Comparison of ENCODE assay signal across 14 mouse cellular contexts in the genomic region with DNA sequence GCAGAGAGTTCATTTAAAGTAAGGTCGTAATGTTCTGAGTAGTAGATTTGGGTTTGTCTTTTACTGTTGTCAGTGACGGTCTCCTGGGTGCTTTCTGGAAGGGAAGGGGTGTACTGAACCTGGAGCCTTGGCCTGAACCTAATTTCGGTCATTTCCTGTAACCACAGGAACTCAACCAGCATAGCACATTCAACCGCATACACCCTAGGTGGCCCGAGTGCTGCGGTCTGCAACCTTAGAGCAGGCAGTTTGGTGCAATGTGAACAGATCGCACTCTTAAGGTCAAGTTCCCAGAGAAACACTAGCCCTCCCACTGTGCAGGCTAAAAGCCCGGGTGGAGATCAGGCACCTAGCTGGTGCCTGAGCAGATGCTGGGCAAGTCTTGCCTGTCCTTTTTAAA.
A peak's percentile ranks its signal among the peaks of the same experiment; 100 is the strongest.
DNase-seq lines count a peak whose midpoint lies in the region; ATAC-seq and TF ChIP-seq lines count a peak whose summit lies in the region.
"Had no signal": no experiment of that assay in that cellular context is flagged by ENCODE, and none has a peak within 500 bp of the region (broad histone marks: within the 10 kb centered on the region; RNA-seq: fewer than 3 reads in every experiment).

No protein-coding gene starts in this region.

- H3K27ac ChIP-seq in forebrain, embryonic 11.5 days (ENCODE audit: low read depth, low read length), result peak overlapping the region; percentile 12; the same call in 1 of the 2 replicates
- no peak overlapping the region for H3K27ac ChIP-seq in forebrain, embryonic 12.5 days
- H3K27ac ChIP-seq in ES-E14 (ENCODE audit: insufficient read depth, low read depth, low read length, poor library complexity, severe bottlenecking), result no peak overlapping the region
- peak overlapping the region; percentile 18; the same call in 1 of the 2 replicates for H3K27ac ChIP-seq in limb, embryonic 12.5 days

- H3K27me3 ChIP-seq in forebrain, embryonic 11.5 days (ENCODE audit: control insufficient read depth, insufficient read depth, low read length), result no peaks in the 10 kb centered on the region
- H3K27me3 ChIP-seq in forebrain, embryonic 12.5 days, result no peaks in the 10 kb centered on the region
- H3K27me3 ChIP-seq in limb, embryonic 12.5 days, result no peaks in the 10 kb centered on the region

- no peak for ATAC-seq in forebrain, embryonic 11.5 days (replicated peaks; ENCODE audit: low FRiP score)
- ATAC-seq in forebrain, embryonic 12.5 days (ENCODE audit: low FRiP score), result no peak
- peak; percentile 56 for ATAC-seq in common myeloid progenitor, adult 5-6 weeks (replicated peaks; ENCODE audit: low read depth, poor library complexity, severe bottlenecking)
- no peak for ATAC-seq in limb, embryonic 12.5 days (ENCODE audit: insufficient number of reproducible peaks, insufficient read depth, low FRiP score, low TSS enrichment, low read depth)
- ATAC-seq in inflammation-experienced regulatory T-cells, adult 6 months, result no peak
- ATAC-seq: lung, postnatal 0 days had no signal

- no peak overlapping the region for H3K4me2 ChIP-seq in forebrain, embryonic 11.5 days (ENCODE audit: low read depth, low read length, severe bottlenecking)
- no peak overlapping the region for H3K4me2 ChIP-seq in forebrain, embryonic 12.5 days
- H3K4me2 ChIP-seq in limb, embryonic 12.5 days, result no peak overlapping the region

- no peaks in the 10 kb centered on the region for H3K9me3 ChIP-seq in forebrain, embryonic 11.5 days (ENCODE audit: control insufficient read depth, low read length)
- H3K9me3 ChIP-seq in forebrain, embryonic 12.5 days, result no peaks in the 10 kb centered on the region
- no peaks in the 10 kb centered on the region for H3K9me3 ChIP-seq in ES-E14 (ENCODE audit: control insufficient read depth, insufficient read depth, low read depth, low read length)
- H3K9me3 ChIP-seq in limb, embryonic 12.5 days, result no peaks in the 10 kb centered on the region

- in situ Hi-C loops in ES-E14 (cut with MboI; ENCODE audit: low sequenced_read_pairs in 2 of 2, unreplicated experiment in 2 of 2), result no loop called here

- WGBS in forebrain, embryonic 11.5 days, result 60% methylated on average over 8 of the region's 8 CpGs
- 68% methylated on average over 8 of the region's 8 CpGs for WGBS in forebrain, embryonic 12.5 days
- 22% methylated on average over 8 of the region's 8 CpGs for WGBS in limb, embryonic 12.5 days

- H3K4me1 ChIP-seq in forebrain, embryonic 11.5 days (replicated peaks; ENCODE audit: control insufficient read depth, insufficient read depth, low read length), result peaks cover 5% of the 10 kb centered on the region; the same call in 1 of the 2 replicates
- H3K4me1 ChIP-seq in forebrain, embryonic 12.5 days, result peaks cover 36% of the 10 kb centered on the region
- H3K4me1 ChIP-seq in ES-E14 (ENCODE audit: control insufficient read depth in 2 of 2, insufficient read depth in 2 of 2, low read length in 2 of 2, poor library complexity in 1 of 2), result peaks cover 0 to 7% of the 10 kb centered on the region in 2 experiments; a peak in 1 of 4 replicates
- peaks cover 25% of the 10 kb centered on the region for H3K4me1 ChIP-seq in limb, embryonic 12.5 days (replicated peaks)

- no peak for DNase-seq in forebrain, embryonic 11.5 days (ENCODE audit: low spot score)
- peak; percentile 40 for DNase-seq in ES-E14 (ENCODE audit: low read depth, low spot score)
- no peak for DNase-seq in frontal cortex, postnatal 25 days (ENCODE audit: low spot score in 2 of 2)
- DNase-seq in frontal cortex, postnatal 10 days (ENCODE audit: low spot score in 2 of 2), result no peak
- DNase-seq: gastrocnemius, postnatal 36 days; kidney, adult 18-20 months; liver; thymus, postnatal 4 days had no signal

- no peak overlapping the region for H3K4me3 ChIP-seq in forebrain, embryonic 11.5 days (ENCODE audit: low read depth, low read length)
- no peak overlapping the region for H3K4me3 ChIP-seq in forebrain, embryonic 12.5 days (replicated peaks)
- H3K4me3 ChIP-seq in ES-E14 (ENCODE audit: insufficient read depth in 1 of 2, low read depth in 1 of 2, low read length in 2 of 2, poor library complexity in 1 of 2, severe bottlenecking in 1 of 2), result no peak overlapping the region
- no peak overlapping the region for H3K4me3 ChIP-seq in limb, embryonic 12.5 days (replicated peaks)
- H3K4me3 ChIP-seq: myocyte had no signal

- H3K36me3 ChIP-seq in forebrain, embryonic 11.5 days (ENCODE audit: control insufficient read depth, insufficient read depth, low read length), result no peaks in the 10 kb centered on the region
- H3K36me3 ChIP-seq in forebrain, embryonic 12.5 days (replicated peaks), result no peaks in the 10 kb centered on the region
- H3K36me3 ChIP-seq in ES-E14 (ENCODE audit: control insufficient read depth, insufficient read depth, low read length, poor library complexity, severe bottlenecking), result no peaks in the 10 kb centered on the region
- no peaks in the 10 kb centered on the region for H3K36me3 ChIP-seq in limb, embryonic 12.5 days

- H3K9ac ChIP-seq in forebrain, embryonic 11.5 days (ENCODE audit: low read length), result no peak overlapping the region
- H3K9ac ChIP-seq in forebrain, embryonic 12.5 days, result no peak overlapping the region
- no peak overlapping the region for H3K9ac ChIP-seq in ES-E14 (ENCODE audit: insufficient read depth, low read depth, low read length, poor library complexity, severe bottlenecking)
- no peak overlapping the region for H3K9ac ChIP-seq in limb, embryonic 12.5 days (replicated peaks)

TF ChIP-seq in ES-E14, 5 proteins besides CTCF, POLR2A, EP300 and RAD21:
- TF ChIP-seq CHD2 (IDR thresholded peaks at IDR 0.05; ENCODE audit: low read depth, low read length), result no peak
- TF ChIP-seq ZC3H11A (IDR thresholded peaks at IDR 0.05; ENCODE audit: borderline replicate concordance, low read depth, low read length), result no peak
- no peak for TF ChIP-seq MAFK (IDR thresholded peaks at IDR 0.05; ENCODE audit: insufficient read depth, low read depth, low read length)
- no peak for TF ChIP-seq HCFC1 (IDR thresholded peaks at IDR 0.05; ENCODE audit: borderline replicate concordance, insufficient read depth, low read length)
- TF ChIP-seq ZNF384 (IDR thresholded peaks at IDR 0.05; ENCODE audit: low read depth, low read length), result no peak

Comparison
In these comparisons a context has a peak if more than half of its experiments do, and no peak if none do; other contexts are left out.
1. H3K27ac ChIP-seq: peak in forebrain, embryonic 11.5 days (single experiment) and limb, embryonic 12.5 days (single experiment); none in forebrain, embryonic 12.5 days (single experiment) and ES-E14 (single experiment).